Mouse (Mus musculus): ENCODE results near the gene Trim63.

- no peak for TF ChIP-seq POLR2A (IDR thresholded peaks at IDR 0.05; ENCODE audit: low read depth, low read length)
- TF ChIP-seq CTCF (IDR thresholded peaks at IDR 0.05; ENCODE audit: borderline replicate concordance, insufficient read depth, low read length), result no peak
These were observed 41.2 kb upstream of the Trim63 start for GRCm38 (mm10) chr4:134273417-134274345.
